10 mouse cellular contexts compared by ENCODE assay signal in genomic region chr11:87026096-87026875, GRCm38 (mm10). TPM values are rescaled to one million over a fixed set of nuclear protein-coding genes. Genes with fewer than 3 reads are reported as not detected.
DNase-seq lines count a peak whose midpoint lies in the region; ATAC-seq and TF ChIP-seq lines count a peak whose summit lies in the region.
"Had no signal": no experiment of that assay in that cellular context is flagged by ENCODE, and none has a peak within 500 bp of the region (broad histone marks: within the 10 kb centered on the region; RNA-seq: fewer than 3 reads in every experiment).

No protein-coding gene starts in this region.

- DNase-seq in adrenal gland, postnatal 10 days = peak; percentile 46
- DNase-seq in adrenal gland, adult 8-10 months = no peak
- no peak for DNase-seq in liver, postnatal 0 days
- peak; percentile 77 for DNase-seq in lung, embryonic 14.5 days
- peak; percentile 61 for DNase-seq in stomach, postnatal 0 days (ENCODE audit: low spot score)
- DNase-seq: B cell, adult 2 months had no signal

- WGBS in liver, postnatal 0 days (ENCODE audit: insufficient replicate concordance) = 62% methylated on average over 9 of the region's 9 CpGs
- WGBS in liver, embryonic 12.5 days (ENCODE audit: insufficient replicate concordance) = 64% methylated on average over 9 of the region's 9 CpGs
- WGBS in lung, embryonic 14.5 days = 56% methylated on average over 9 of the region's 9 CpGs
- WGBS in stomach, postnatal 0 days = 44% methylated on average over 9 of the region's 9 CpGs
- 80% methylated on average over 9 of the region's 9 CpGs for WGBS in midbrain, embryonic 13.5 days

- TF ChIP-seq CTCF in liver, postnatal 0 days (IDR thresholded peaks at IDR 0.05; ENCODE audit: low read depth) = no peak
- no peak for TF ChIP-seq CTCF in lung, embryonic 14.5 days (IDR thresholded peaks at IDR 0.05; ENCODE audit: low read depth)
- no peak for TF ChIP-seq CTCF in stomach, postnatal 0 days (IDR thresholded peaks at IDR 0.05; ENCODE audit: low read depth)

- H3K27me3 ChIP-seq in liver, postnatal 0 days (ENCODE audit: insufficient read depth, low read length) = no peaks in the 10 kb centered on the region
- H3K27me3 ChIP-seq in liver, embryonic 12.5 days (replicated peaks) = no peaks in the 10 kb centered on the region
- no peaks in the 10 kb centered on the region for H3K27me3 ChIP-seq in lung, embryonic 14.5 days (ENCODE audit: insufficient read depth, low read length)
- H3K27me3 ChIP-seq in stomach, postnatal 0 days (ENCODE audit: control insufficient read depth, insufficient read depth, low read length) = no peaks in the 10 kb centered on the region
- H3K27me3 ChIP-seq in midbrain, embryonic 13.5 days = no peaks in the 10 kb centered on the region

- H3K4me2 ChIP-seq in liver, postnatal 0 days (ENCODE audit: low read depth, low read length) = no peak overlapping the region
- H3K4me2 ChIP-seq in liver, embryonic 12.5 days = no peak overlapping the region
- no peak overlapping the region for H3K4me2 ChIP-seq in lung, embryonic 14.5 days
- no peak overlapping the region for H3K4me2 ChIP-seq in stomach, postnatal 0 days (replicated peaks; ENCODE audit: low read depth)
- no peak overlapping the region for H3K4me2 ChIP-seq in midbrain, embryonic 13.5 days (replicated peaks)

- no peak for ATAC-seq in liver, postnatal 0 days
- no peak for ATAC-seq in liver, embryonic 12.5 days
- no peak for ATAC-seq in lung, embryonic 14.5 days (ENCODE audit: insufficient read depth)
- ATAC-seq in stomach, postnatal 0 days (ENCODE audit: low FRiP score, low TSS enrichment) = peak; percentile 77
- no peak for ATAC-seq in midbrain, embryonic 13.5 days
- ATAC-seq in cerebellum, adult (ENCODE audit: insufficient number of reproducible peaks, low FRiP score, low TSS enrichment) = no peak
- ATAC-seq: inflammation-experienced regulatory T-cells, adult 6 months had no signal

- H3K4me3 ChIP-seq in liver, postnatal 0 days (ENCODE audit: low read depth, low read length) = no peak overlapping the region
- H3K4me3 ChIP-seq in liver, embryonic 12.5 days = no peak overlapping the region
- no peak overlapping the region for H3K4me3 ChIP-seq in lung, embryonic 14.5 days (ENCODE audit: low read depth, low read length)
- no peak overlapping the region for H3K4me3 ChIP-seq in stomach, postnatal 0 days (ENCODE audit: low read depth, low read length)
- no peak overlapping the region for H3K4me3 ChIP-seq in midbrain, embryonic 13.5 days (replicated peaks)

- H3K9ac ChIP-seq in liver, postnatal 0 days (replicated peaks) = no peak overlapping the region
- no peak overlapping the region for H3K9ac ChIP-seq in liver, embryonic 12.5 days
- no peak overlapping the region for H3K9ac ChIP-seq in lung, embryonic 14.5 days
- H3K9ac ChIP-seq in stomach, postnatal 0 days (ENCODE audit: low read length) = no peak overlapping the region
- no peak overlapping the region for H3K9ac ChIP-seq in midbrain, embryonic 13.5 days (replicated peaks)

- peak overlapping the region; percentile 64 for H3K27ac ChIP-seq in liver, postnatal 0 days (ENCODE audit: low read depth)
- H3K27ac ChIP-seq in liver, embryonic 12.5 days = no peak overlapping the region
- H3K27ac ChIP-seq in lung, embryonic 14.5 days (ENCODE audit: low read depth) = peak overlapping the region; percentile 31; the same call in 1 of the 2 replicates
- H3K27ac ChIP-seq in stomach, postnatal 0 days (replicated peaks) = peak overlapping the region; percentile 88
- H3K27ac ChIP-seq in midbrain, embryonic 13.5 days = no peak overlapping the region

- H3K9me3 ChIP-seq in liver, postnatal 0 days (ENCODE audit: low read length) = no peaks in the 10 kb centered on the region
- no peaks in the 10 kb centered on the region for H3K9me3 ChIP-seq in liver, embryonic 12.5 days (replicated peaks)
- H3K9me3 ChIP-seq in lung, embryonic 14.5 days (ENCODE audit: low read depth, low read length) = no peaks in the 10 kb centered on the region
- H3K9me3 ChIP-seq in stomach, postnatal 0 days (ENCODE audit: control insufficient read depth, low read length) = no peaks in the 10 kb centered on the region
- H3K9me3 ChIP-seq in midbrain, embryonic 13.5 days = no peaks in the 10 kb centered on the region

- no peaks in the 10 kb centered on the region for H3K36me3 ChIP-seq in liver, postnatal 0 days (replicated peaks; ENCODE audit: insufficient read depth, low read length)
- no peaks in the 10 kb centered on the region for H3K36me3 ChIP-seq in liver, embryonic 12.5 days
- no peaks in the 10 kb centered on the region for H3K36me3 ChIP-seq in lung, embryonic 14.5 days (ENCODE audit: insufficient read depth)
- H3K36me3 ChIP-seq in stomach, postnatal 0 days (ENCODE audit: control insufficient read depth, insufficient read depth, low read length) = no peaks in the 10 kb centered on the region
- H3K36me3 ChIP-seq in midbrain, embryonic 13.5 days = no peaks in the 10 kb centered on the region

- H3K4me1 ChIP-seq in liver, postnatal 0 days (ENCODE audit: insufficient read depth) = 0 out of 2 replicates have a peak, but pooled peaks cover 9% of the 10 kb centered on the region
- H3K4me1 ChIP-seq in liver, embryonic 12.5 days = peaks cover 5% of the 10 kb centered on the region; the same call in 1 of the 2 replicates
- no peaks in the 10 kb centered on the region for H3K4me1 ChIP-seq in lung, embryonic 14.5 days (ENCODE audit: insufficient read depth)
- no peaks in the 10 kb centered on the region; the same call in 1 of the 2 replicates for H3K4me1 ChIP-seq in stomach, postnatal 0 days (replicated peaks; ENCODE audit: control insufficient read depth, insufficient read depth)
- no peaks in the 10 kb centered on the region for H3K4me1 ChIP-seq in midbrain, embryonic 13.5 days (replicated peaks)

- TF ChIP-seq EP300 in liver, postnatal 0 days (IDR thresholded peaks at IDR 0.05; ENCODE audit: low read depth) = no peak
- TF ChIP-seq EP300 in stomach, postnatal 0 days (optimal IDR thresholded peaks at IDR 0.05) = no peak

RNA-seq across cellular contexts. Expression of gene Ypel2, which starts 32.8 kb away (rescaled TPM):
- total RNA-seq in adrenal gland, postnatal 10 days (2021) = 10 to 100 TPM; 16.1 to 28.3 TPM
- total RNA-seq in adrenal gland, adult 8-10 months (2022) = 10 to 100 TPM; 22.2 to 53.0 (median 26.6) TPM
- polyA plus RNA-seq in liver, postnatal 0 days (2015; fragmentation: Nextera tagmentation; extraction: Ambion mirVana) = 2.1 TPM in 2 replicates
- polyA plus RNA-seq in liver, embryonic 12.5 days (2016; fragmentation: Nextera tagmentation; extraction: Ambion mirVana) = 1.3 and 1.4 TPM in 2 replicates
- 6.8 and 7.0 TPM in 2 replicates for polyA plus RNA-seq in lung, embryonic 14.5 days (2014; fragmentation: Nextera tagmentation; extraction: Ambion mirVana)
- polyA plus RNA-seq in stomach, postnatal 0 days (2015; fragmentation: Nextera tagmentation; extraction: Ambion mirVana) = 3.9 and 4.0 TPM in 2 replicates
- polyA plus RNA-seq in midbrain, embryonic 13.5 days (2015; fragmentation: Nextera tagmentation; extraction: Ambion mirVana) = 8.5 and 10.2 TPM in 2 replicates

RNA-seq across cellular contexts. Expression of gene Gdpd1, which starts 47.6 kb away (rescaled TPM):
- 1 to 10 TPM; 4.5 to 5.2 TPM for total RNA-seq in adrenal gland, postnatal 10 days (2021)
- total RNA-seq in adrenal gland, adult 8-10 months (2022) = 10 to 100 TPM in 2 of 4 experiments, 1 to 10 TPM in 2; 5.6 to 10.1 (median 7.8) TPM
- polyA plus RNA-seq in liver, postnatal 0 days (2015; fragmentation: Nextera tagmentation; extraction: Ambion mirVana) = 2.7 TPM in 2 replicates
- 6.2 and 6.8 TPM in 2 replicates for polyA plus RNA-seq in liver, embryonic 12.5 days (2016; fragmentation: Nextera tagmentation; extraction: Ambion mirVana)
- 18.7 and 19.5 TPM in 2 replicates for polyA plus RNA-seq in lung, embryonic 14.5 days (2014; fragmentation: Nextera tagmentation; extraction: Ambion mirVana)
- 51.2 and 54.8 TPM in 2 replicates for polyA plus RNA-seq in stomach, postnatal 0 days (2015; fragmentation: Nextera tagmentation; extraction: Ambion mirVana)
- 186 and 190 TPM in 2 replicates for polyA plus RNA-seq in midbrain, embryonic 13.5 days (2015; fragmentation: Nextera tagmentation; extraction: Ambion mirVana)

Comparison
In these comparisons a context has a peak if more than half of its experiments do, and no peak if none do; other contexts are left out.
1. DNase-seq: peak in adrenal gland, postnatal 10 days (single experiment), lung, embryonic 14.5 days (single experiment) and stomach, postnatal 0 days (single experiment); none in adrenal gland, adult 8-10 months (single experiment) and liver, postnatal 0 days (single experiment).
2. H3K27ac ChIP-seq: peak in liver, postnatal 0 days (single experiment), lung, embryonic 14.5 days (single experiment) and stomach, postnatal 0 days (single experiment); none in liver, embryonic 12.5 days (single experiment) and midbrain, embryonic 13.5 days (single experiment).